Mouse (Mus musculus) forebrain, postnatal 0 days (tissue): ENCODE measurements around the gene Cxcl14. TPM values are rescaled to one million over a fixed set of nuclear protein-coding genes. Genes with fewer than 3 reads are reported as not detected.

Experiments used
- ATAC-seq: fragments of 200-750 bp; cut with Nextera tagmentation; 2 replicates; pipeline ENCODE4 v1.8.0; 2017; ENCODE audit warnings: mild to moderate bottlenecking, moderate library complexity
- DNase-seq: peaks from one replicate; pipeline ENCODE4 v3.0.0-alpha.2; 2015
- H3K27ac ChIP-seq: fragments of 300-500 bp; sonication (generic); 2 replicates; pipeline ENCODE4 v1.5.1; 2014; ENCODE audit warnings: low read depth, mild to moderate bottlenecking, antibody characterized with exemption, low read length, moderate library complexity, mixed read lengths
- H3K27me3 ChIP-seq: fragments of 300-500 bp; sonication (generic); 2 replicates; pipeline ENCODE4 v1.6.1; 2014; ENCODE audit warnings: mild to moderate bottlenecking, low read length, mixed read lengths; ENCODE audit not compliant: insufficient read depth
- H3K36me3 ChIP-seq: fragments of 300-500 bp; sonication (generic); 2 replicates; pipeline ENCODE4 v1.6.1; 2014; ENCODE audit warnings: mild to moderate bottlenecking, moderate library complexity; ENCODE audit not compliant: insufficient read depth
- H3K4me1 ChIP-seq: fragments of 300-500 bp; sonication (generic); 2 replicates; pipeline ENCODE4 v1.6.1; 2014; ENCODE audit warnings: antibody characterized with exemption; ENCODE audit not compliant: insufficient read depth
- H3K4me2 ChIP-seq: fragments of 300-500 bp; sonication (generic); 2 replicates; pipeline ENCODE4 v1.6.1; 2014; ENCODE audit warnings: low read depth, mild to moderate bottlenecking, moderate library complexity
- H3K4me3 ChIP-seq: fragments of 300-500 bp; sonication (generic); 2 replicates; pipeline ENCODE4 v1.5.1; 2014; ENCODE audit warnings: low read depth, low read length, mixed read lengths
- H3K9ac ChIP-seq: fragments of 300-500 bp; sonication (generic); 2 replicates; pipeline ENCODE4 v1.6.1; 2014; ENCODE audit warnings: mild to moderate bottlenecking
- H3K9me3 ChIP-seq: fragments of 300-500 bp; sonication (generic); 2 replicates; pipeline ENCODE4 v1.6.1; 2016; ENCODE audit warnings: low read length
- CTCF ChIP-seq: sonication (generic); IDR thresholded peaks from 2 replicates; pipeline ENCODE4 v1.5.1; 2016; ENCODE audit warnings: antibody characterized with exemption, control low read depth, low read depth
- WGBS: fragments of 180-500 bp; shearing (Covaris S2); extraction: QIAGEN DNeasy Blood & Tissue Kit; methylation state at CpG from one replicate; pipeline ENCODE4 v1.1.7; 2014; 5-methylcytosine and 5-hydroxymethylcytosine counted together
- polyA plus RNA-seq: library from polyadenylated mRNA; unstranded; fragments of >200 nt; fragmentation: Nextera tagmentation; extraction: Ambion mirVana; gene quantifications from 2 replicates; pipeline ENCODE4 v1.2.1, GENCODE M21; 2015
- total RNA-seq: library from RNA; depleted of rRNA; stranded (reverse); fragments of >200 nt; gene quantifications from 2 replicates; pipeline ENCODE4 v1.2.3, GENCODE M21; 2014

Gene Cxcl14
- total and polyA plus RNA-seq, 2 experiments from 2014 or later, result 21.3 to 37.2 TPM

DNA sequence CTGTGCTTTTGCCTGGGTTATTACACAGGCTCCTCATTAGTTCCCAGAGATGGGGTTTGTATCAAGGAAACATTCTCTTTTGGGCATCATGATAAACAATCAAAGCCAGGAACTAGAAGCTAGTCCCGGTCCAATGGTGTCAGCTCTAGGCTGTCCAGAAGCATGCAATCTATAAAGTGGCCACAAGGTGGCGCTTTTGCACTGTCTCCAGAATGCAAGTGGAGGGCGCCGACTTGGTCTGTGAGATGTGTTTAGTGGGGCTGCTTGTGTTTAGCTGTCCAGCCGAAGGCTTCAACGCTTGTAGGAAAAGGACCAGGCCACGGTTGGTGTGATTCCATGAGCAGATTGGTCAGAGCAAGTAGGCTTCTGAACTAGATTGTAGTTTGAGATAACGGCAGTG lies 16.9 kb downstream of the Cxcl14 start:
- Histone ChIP-seq H3K4me3 (no peak overlapping the region), H3K27me3 (no peaks in the 10 kb centered on the region), H3K4me2 (no peak overlapping the region), H3K36me3 (no peaks in the 10 kb centered on the region), H3K4me1 (no peaks in the 10 kb centered on the region), H3K9ac (no peak overlapping the region), H3K9me3 (no peaks in the 10 kb centered on the region), H3K27ac (no peak overlapping the region)
- DNase-seq (peak; percentile 93), ATAC-seq (peak; percentile 90)
- TF ChIP-seq CTCF, result peak; percentile 97
- 16% methylated on average over 8 of the region's 8 CpGs for WGBS

DNA sequence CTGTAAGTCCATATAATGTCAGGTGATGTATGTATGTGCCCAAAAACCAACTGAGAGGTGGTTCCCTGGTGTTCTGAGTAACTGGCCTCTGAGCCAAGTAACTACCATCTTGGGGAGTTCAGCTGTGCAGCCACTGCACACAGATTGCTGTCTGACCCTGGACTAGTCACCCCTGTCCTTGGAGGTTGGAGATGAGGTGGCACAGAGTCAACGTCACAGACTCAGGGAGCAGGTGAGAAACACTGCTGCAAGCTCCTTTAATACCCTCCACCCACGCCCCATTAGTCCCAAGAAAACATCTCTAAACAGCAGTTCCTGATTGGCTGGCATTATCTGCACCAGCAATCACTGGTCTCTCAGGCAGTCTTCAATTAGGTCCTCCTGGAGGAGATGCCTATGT lies 21.2 kb downstream of the Cxcl14 start:
- no peak overlapping the region for H3K4me2 ChIP-seq
- no peaks in the 10 kb centered on the region for H3K27me3 ChIP-seq
- H3K36me3 ChIP-seq, result no peaks in the 10 kb centered on the region
- no peak overlapping the region for H3K4me3 ChIP-seq
- 56% methylated on average over 2 of the region's 2 CpGs for WGBS
- ATAC-seq, result no peak
- no peaks in the 10 kb centered on the region for H3K4me1 ChIP-seq
- TF ChIP-seq CTCF, result no peak
- no peak overlapping the region for H3K9ac ChIP-seq
- 0 out of 2 replicates have a peak, but pooled peaks cover 5% of the 10 kb centered on the region for H3K9me3 ChIP-seq
- DNase-seq, result no peak
- no peak overlapping the region for H3K27ac ChIP-seq

DNA sequence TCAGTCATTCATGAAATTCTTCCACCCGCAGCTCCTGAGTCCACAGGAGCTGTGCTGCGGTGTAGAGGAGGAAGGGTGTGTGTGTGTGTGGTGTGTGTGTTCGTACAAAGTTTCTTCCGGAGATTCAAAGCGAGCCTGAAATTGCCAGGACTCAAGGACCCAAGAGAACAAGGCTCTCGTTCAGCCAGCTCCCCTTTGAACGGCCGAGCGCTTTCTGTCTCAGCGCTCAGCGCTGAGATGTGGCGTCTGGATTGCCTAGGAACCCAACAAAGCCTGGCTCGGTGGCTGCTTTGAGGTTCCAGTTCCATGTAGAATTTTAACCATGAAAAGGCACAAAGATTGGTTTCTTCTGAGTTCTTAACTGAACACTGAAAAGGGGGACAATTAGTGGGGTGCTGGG lies 26.2 kb downstream of the Cxcl14 start:
- Histone ChIP-seq H3K4me2 (no peak overlapping the region), H3K9ac (no peak overlapping the region), H3K4me3 (no peak overlapping the region), H3K9me3 (0 out of 2 replicates have a peak, but pooled peaks cover 5% of the 10 kb centered on the region), H3K4me1 (no peaks in the 10 kb centered on the region), H3K36me3 (no peaks in the 10 kb centered on the region), H3K27me3 (no peaks in the 10 kb centered on the region), H3K27ac (no peak overlapping the region)
- 44% methylated on average over 13 of the region's 13 CpGs for WGBS
- DNase-seq, result peak; percentile 30
- no peak for TF ChIP-seq CTCF
- ATAC-seq, result peak; percentile 61

GRCm38 (mm10) chr13:56267396-56267795 lies 29.0 kb downstream of the Cxcl14 start:
- Histone ChIP-seq H3K4me2 (no peak overlapping the region), H3K9ac (no peak overlapping the region), H3K9me3 (0 out of 2 replicates have a peak, but pooled peaks cover 5% of the 10 kb centered on the region), H3K27ac (no peak overlapping the region), H3K27me3 (no peaks in the 10 kb centered on the region), H3K4me1 (no peaks in the 10 kb centered on the region), H3K36me3 (no peaks in the 10 kb centered on the region), H3K4me3 (no peak overlapping the region)
- peak; percentile 51 for TF ChIP-seq CTCF
- ATAC-seq (no peak), DNase-seq (no peak)
- WGBS, result 75% methylated on average over 4 of the region's 4 CpGs

GRCm38 (mm10) chr13:56266435-56266834 lies 29.9 kb downstream of the Cxcl14 start:
- ATAC-seq, result peak; percentile 38
- Histone ChIP-seq H3K4me2 (no peak overlapping the region), H3K9me3 (0 out of 2 replicates have a peak, but pooled peaks cover 1% of the 10 kb centered on the region), H3K27me3 (0 out of 2 replicates have a peak, but pooled peaks cover 5% of the 10 kb centered on the region), H3K4me3 (no peak overlapping the region), H3K27ac (no peak overlapping the region), H3K9ac (no peak overlapping the region), H3K4me1 (no peaks in the 10 kb centered on the region), H3K36me3 (no peaks in the 10 kb centered on the region)
- peak; percentile 70 for DNase-seq
- TF ChIP-seq CTCF, result peak; percentile 72
- 34% methylated on average over 8 of the region's 8 CpGs for WGBS

DNA sequence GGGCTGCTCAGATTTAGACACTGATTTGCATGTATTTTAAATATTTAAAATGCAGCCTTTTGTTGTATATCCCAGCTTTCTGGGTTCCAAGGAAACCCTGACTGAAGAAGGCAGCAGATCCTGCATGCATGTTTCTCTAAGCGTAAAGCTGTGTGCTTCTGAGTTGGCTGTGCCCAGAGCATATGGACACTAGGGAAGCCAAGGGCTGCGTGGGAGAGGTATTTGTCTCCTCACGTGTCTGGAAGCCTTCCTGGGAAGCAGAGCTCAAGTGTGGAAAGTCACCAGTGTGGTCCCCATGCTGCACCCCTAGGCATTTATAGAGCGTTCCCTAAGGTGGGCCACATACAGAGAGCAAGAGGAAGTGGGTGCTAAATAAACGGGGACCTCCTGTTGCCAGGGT lies 30.7 kb downstream of the Cxcl14 start:
- peak; percentile 69 for ATAC-seq
- Histone ChIP-seq H3K36me3 (no peaks in the 10 kb centered on the region), H3K4me2 (no peak overlapping the region), H3K9me3 (no peaks in the 10 kb centered on the region), H3K9ac (no peak overlapping the region), H3K4me3 (no peak overlapping the region), H3K27me3 (peaks cover 12% of the 10 kb centered on the region; the same call in 1 of the 2 replicates), H3K4me1 (no peaks in the 10 kb centered on the region), H3K27ac (no peak overlapping the region)
- peak; percentile 66 for DNase-seq
- WGBS, result 49% methylated on average over 5 of the region's 5 CpGs
- TF ChIP-seq CTCF, result no peak

- DNase-seq (no peak), ATAC-seq (no peak)
- Histone ChIP-seq H3K9ac (no peak overlapping the region), H3K9me3 (no peaks in the 10 kb centered on the region), H3K4me1 (0 out of 2 replicates have a peak, but pooled peaks cover 5% of the 10 kb centered on the region), H3K27ac (no peak overlapping the region), H3K36me3 (no peaks in the 10 kb centered on the region), H3K4me3 (no peak overlapping the region), H3K27me3 (peaks cover 30% of the 10 kb centered on the region), H3K4me2 (no peak overlapping the region)
- no peak for TF ChIP-seq CTCF
- WGBS, result 69% methylated on average over 4 of the region's 4 CpGs
These were observed 34.1 kb downstream of the Cxcl14 start for GRCm38 (mm10) chr13:56262269-56262668.
